Mouse (Mus musculus) heart, adult 11 months (tissue): ENCODE results near the gene Trmo.
A peak's percentile ranks its signal among the peaks of the same experiment; 100 is the strongest.

Source experiments
- DNase-seq: peaks from one replicate; pipeline ENCODE4 v3.0.0; 2022

The Trmo gene

DNA sequence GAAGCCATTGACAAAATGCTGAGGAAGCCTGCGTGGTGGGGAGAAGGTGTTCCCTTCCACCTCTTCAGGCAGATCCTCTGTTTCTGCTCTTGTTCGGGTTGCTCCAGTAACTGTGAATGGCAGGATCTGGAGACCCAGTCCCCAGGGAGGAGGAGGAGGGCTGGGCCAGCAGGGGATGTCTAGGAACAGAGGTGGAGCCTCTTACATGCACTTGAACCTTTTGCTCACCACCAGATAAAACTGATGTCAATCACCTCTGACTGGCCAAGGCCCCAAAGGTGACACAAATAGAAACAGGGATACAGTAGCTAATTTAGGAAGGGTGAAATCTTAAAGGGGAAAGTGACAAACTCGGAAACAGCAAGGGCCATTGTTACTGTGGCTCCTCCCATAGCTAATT lies 51.2 kb downstream of the Trmo start:
- DNase-seq, result peak; percentile 90

GRCm38 (mm10) chr4:46335846-46336245 lies 53.4 kb downstream of the Trmo start:
- no peak for DNase-seq

DNA sequence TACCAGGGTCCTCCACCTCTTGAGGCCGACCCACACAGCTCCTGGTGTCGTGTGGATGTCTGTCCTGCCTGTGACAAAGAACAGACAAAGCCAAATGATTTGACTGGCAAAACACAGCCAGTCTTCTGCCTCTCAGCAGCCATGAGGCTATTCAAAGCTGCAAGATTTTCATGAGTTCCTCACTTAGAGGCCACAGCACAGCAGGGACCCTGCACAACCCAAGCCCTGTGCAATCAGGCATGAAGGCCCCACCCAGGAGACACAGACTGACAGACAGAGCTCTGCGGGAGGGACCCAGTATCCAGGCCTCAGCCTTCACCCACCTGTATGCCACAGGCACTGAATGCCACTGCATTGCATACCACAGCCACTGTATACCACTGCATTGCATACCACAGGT lies 60.3 kb downstream of the Trmo start:
- DNase-seq, result no peak
